Mouse (Mus musculus) limb, embryonic 11.5 days (tissue): Measurements from ENCODE around the gene Ripk3. TPM values are rescaled to one million over a fixed set of nuclear protein-coding genes. Genes with fewer than 3 reads are reported as not detected.

ENCODE experiments used
- ATAC-seq: fragments of 200-750 bp; cut with Nextera tagmentation; 2 replicates; pipeline ENCODE4 v1.8.0; 2017; ENCODE audit warnings: low read depth; ENCODE audit not compliant: insufficient number of reproducible peaks, low FRiP score, low TSS enrichment
- DNase-seq: peaks from one replicate; pipeline ENCODE4 v3.0.0-alpha.2; 2015; ENCODE audit warnings: low spot score
- H3K27ac ChIP-seq: fragments of 300-500 bp; sonication (generic); replicated peaks from 2 replicates; pipeline ENCODE4 v1.5.1; 2014; ENCODE audit warnings: low read depth, mild to moderate bottlenecking, low read length
- H3K27me3 ChIP-seq: fragments of 300-500 bp; sonication (generic); 2 replicates; pipeline ENCODE4 v1.6.1; 2014; ENCODE audit warnings: mild to moderate bottlenecking, low read length, mixed read lengths; ENCODE audit not compliant: control insufficient read depth, insufficient read depth
- H3K36me3 ChIP-seq: fragments of 300-500 bp; sonication (generic); 2 replicates; pipeline ENCODE4 v1.6.1; 2014; ENCODE audit warnings: mild to moderate bottlenecking, low read length, moderate library complexity, mixed read lengths; ENCODE audit not compliant: control insufficient read depth, insufficient read depth
- H3K4me1 ChIP-seq: fragments of 300-500 bp; sonication (generic); 2 replicates; pipeline ENCODE4 v1.6.1; 2014; ENCODE audit warnings: low read length, mixed read lengths; ENCODE audit not compliant: control insufficient read depth, insufficient read depth
- H3K4me2 ChIP-seq: fragments of 300-500 bp; sonication (generic); 2 replicates; pipeline ENCODE4 v1.6.1; 2014; ENCODE audit warnings: low read depth, mild to moderate bottlenecking, moderate library complexity; ENCODE audit not compliant: severe bottlenecking
- H3K4me3 ChIP-seq: fragments of 300-500 bp; sonication (generic); 2 replicates; pipeline ENCODE4 v1.5.1; 2014; ENCODE audit warnings: low read depth, low read length
- H3K9ac ChIP-seq: fragments of 300-500 bp; sonication (generic); 2 replicates; pipeline ENCODE4 v1.6.1; 2014; ENCODE audit warnings: mild to moderate bottlenecking, low read length
- H3K9me3 ChIP-seq: fragments of 300-500 bp; sonication (generic); 2 replicates; pipeline ENCODE4 v1.6.1; 2016; ENCODE audit warnings: low read length; ENCODE audit not compliant: control insufficient read depth
- WGBS: fragments of 180-500 bp; shearing (Covaris S2); extraction: QIAGEN DNeasy Blood & Tissue Kit; methylation state at CpG from one replicate; pipeline ENCODE4 v1.1.7; 2014; 5-methylcytosine and 5-hydroxymethylcytosine counted together
- polyA plus RNA-seq: library from polyadenylated mRNA; unstranded; fragments of >200 nt; fragmentation: Nextera tagmentation; extraction: Ambion mirVana; gene quantifications from 2 replicates; pipeline ENCODE4 v1.2.1, GENCODE M21; 2014

Gene Ripk3
- polyA plus RNA-seq, 1 experiment from 2014 or later, result 26.3 TPM

DNA sequence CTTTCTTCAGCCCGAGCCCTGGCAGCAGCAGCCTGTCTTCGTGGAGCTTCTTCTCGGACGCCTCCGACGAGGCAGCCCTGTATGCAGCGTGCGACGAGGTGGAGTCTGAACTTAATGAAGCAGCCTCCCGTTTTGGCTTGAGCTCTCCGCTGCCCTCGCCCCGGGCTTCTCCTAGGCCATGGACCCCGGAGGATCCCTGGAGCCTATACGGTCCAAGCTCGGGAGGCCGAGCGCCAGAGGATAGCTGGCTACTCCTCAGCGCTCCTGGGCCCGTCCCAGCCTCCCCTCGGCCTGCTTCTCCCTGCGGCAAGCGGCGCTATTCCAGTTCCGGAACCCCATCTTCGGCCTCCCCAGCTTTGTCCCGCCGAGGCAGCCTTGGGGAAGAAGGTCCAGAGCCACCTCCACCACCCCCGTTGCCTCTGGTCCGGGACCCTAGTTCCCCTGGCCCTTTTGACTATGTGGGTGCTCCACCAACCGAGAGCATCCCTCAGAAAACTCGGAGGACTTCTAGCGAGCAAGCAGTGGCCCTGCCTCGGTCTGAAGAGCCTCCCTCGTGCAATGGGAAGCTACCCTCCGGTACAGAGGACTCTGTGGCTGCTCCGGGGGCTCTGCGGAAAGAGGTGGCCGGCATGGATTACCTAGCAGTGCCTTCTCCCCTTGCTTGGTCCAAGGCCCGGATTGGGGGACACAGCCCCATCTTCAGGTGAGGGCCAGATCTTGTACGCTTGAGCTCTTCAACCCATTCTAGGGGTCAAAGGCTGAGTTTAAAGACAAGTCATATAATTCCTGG, 38.1 kb upstream of the Ripk3 start:
- H3K27ac ChIP-seq, result peak overlapping the region; percentile 100
- ATAC-seq, result no peak
- WGBS, result 7% methylated on average over 41 of the region's 41 CpGs
- H3K4me3 ChIP-seq, result peak overlapping the region; percentile 96
- peak; percentile 47 for DNase-seq
- peak overlapping the region; percentile 95 for H3K4me2 ChIP-seq
- no peaks in the 10 kb centered on the region for H3K9me3 ChIP-seq
- peaks cover 23% of the 10 kb centered on the region for H3K4me1 ChIP-seq
- no peaks in the 10 kb centered on the region for H3K27me3 ChIP-seq
- peak overlapping the region; percentile 97 for H3K9ac ChIP-seq
- H3K36me3 ChIP-seq, result peaks cover 9% of the 10 kb centered on the region; the same call in 1 of the 2 replicates

DNA sequence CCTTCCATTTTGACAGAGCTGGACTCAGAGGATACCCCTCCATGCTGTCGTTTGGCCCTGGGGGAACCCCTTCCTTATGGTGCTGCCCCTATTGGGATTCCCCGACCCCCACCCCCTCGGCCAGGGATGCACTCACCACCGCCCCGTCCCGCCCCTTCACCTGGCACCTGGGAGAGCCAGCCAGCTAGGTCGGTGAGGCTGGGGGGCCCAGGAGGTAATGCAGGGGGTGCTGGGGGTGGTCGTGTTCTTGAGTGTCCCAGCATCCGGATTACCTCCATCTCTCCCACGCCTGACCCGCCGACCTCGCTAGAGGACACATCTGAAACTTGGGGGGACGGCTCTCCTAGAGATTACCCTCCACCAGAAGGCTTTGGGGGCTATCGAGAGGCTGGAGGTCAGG, 37.5 kb upstream of the Ripk3 start:
- ATAC-seq (no peak), DNase-seq (no peak)
- Histone ChIP-seq H3K27me3 (no peaks in the 10 kb centered on the region), H3K9me3 (no peaks in the 10 kb centered on the region), H3K4me2 (peak overlapping the region; percentile 95), H3K9ac (peak overlapping the region; percentile 97), H3K4me1 (peaks cover 23% of the 10 kb centered on the region), H3K27ac (peak overlapping the region; percentile 100), H3K36me3 (peaks cover 6% of the 10 kb centered on the region; the same call in 1 of the 2 replicates), H3K4me3 (peak overlapping the region; percentile 96)
- WGBS, result 1% methylated on average over 15 of the region's 15 CpGs

DNA sequence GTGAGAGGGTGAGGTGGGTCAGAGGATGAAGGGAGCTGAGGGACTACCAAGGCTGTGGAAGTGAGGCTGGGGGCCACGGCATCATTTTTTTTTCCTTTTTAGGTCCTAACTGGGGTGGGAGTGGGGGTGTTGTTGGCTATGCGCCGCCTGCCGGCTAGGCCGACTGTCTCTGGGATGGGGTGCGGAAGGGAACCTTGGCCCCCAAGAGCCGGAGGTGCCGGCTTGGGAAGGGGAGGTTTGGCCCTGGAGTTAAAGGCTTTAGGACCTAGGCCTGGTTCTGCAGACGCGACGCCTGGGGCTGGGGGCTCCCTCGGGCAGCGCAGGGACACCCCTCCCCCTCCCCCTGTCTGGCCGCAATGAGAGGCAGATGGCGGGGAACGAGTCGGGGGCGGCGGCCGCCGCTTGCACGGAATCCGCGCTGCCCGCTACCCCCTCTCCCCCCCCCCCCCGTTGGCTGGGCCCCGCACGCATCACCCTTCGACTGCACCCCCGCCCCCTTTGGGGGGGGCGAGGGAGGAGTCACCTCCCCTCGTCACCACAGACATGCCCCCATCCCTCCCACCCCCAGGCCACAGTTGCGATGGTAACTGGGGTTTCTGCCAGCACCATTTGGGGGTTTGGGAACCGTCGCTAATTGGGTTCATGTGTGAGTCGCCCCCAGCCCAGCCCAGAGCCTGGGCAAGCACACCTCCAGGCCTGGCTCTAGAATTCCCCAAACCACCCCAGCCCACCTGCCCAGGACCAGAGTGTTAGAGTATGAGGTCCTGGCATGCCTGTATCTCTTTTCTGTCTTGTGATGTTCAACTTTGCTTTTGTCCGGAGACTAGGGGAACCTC, 36.8 kb upstream of the Ripk3 start:
- H3K4me1 ChIP-seq, result peaks cover 23% of the 10 kb centered on the region
- H3K4me3 ChIP-seq, result peak overlapping the region; percentile 96
- DNase-seq, result peak; percentile 84
- no peaks in the 10 kb centered on the region for H3K9me3 ChIP-seq
- WGBS, result 0% methylated on average over 20 of the region's 37 CpGs
- peak overlapping the region; percentile 100 for H3K27ac ChIP-seq
- peak overlapping the region; percentile 95 for H3K4me2 ChIP-seq
- no peaks in the 10 kb centered on the region for H3K27me3 ChIP-seq
- H3K9ac ChIP-seq, result peak overlapping the region; percentile 97
- ATAC-seq, result peak; percentile 20
- peaks cover 4% of the 10 kb centered on the region; the same call in 1 of the 2 replicates for H3K36me3 ChIP-seq

DNA sequence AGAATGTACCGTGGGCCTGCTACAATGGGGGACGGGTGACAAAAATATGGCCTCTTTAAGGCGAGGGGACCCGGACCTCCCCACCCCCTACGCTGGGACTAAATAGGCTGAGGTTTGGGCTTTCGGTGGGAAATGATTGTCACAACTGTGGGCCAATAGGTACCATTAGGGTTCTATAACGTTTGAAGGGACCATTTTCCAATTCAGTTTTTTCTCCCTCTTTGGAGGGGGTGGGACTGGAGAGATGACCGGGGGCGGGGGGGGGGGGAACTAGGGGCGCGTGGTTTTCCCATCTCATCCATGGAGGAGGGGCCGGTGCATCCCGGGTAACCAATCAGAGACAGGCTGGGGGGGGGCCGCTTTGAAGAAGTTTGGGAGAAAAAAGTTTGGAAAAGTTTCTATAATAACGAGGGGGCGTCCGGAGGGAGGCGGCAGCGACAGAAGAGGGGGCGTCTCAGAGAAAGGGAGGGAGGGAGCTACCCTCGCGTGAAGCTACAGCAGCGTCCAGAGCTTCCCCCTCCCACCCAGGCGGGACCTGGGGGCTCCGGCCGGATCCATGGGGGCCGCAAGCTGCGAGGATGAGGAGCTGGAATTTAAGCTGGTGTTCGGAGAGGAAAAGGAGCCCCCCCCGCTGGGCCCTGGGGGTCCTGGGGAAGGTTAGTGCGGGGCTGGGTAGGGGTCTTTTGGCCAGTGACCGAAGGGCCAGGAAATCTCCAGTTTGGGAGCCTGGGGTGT, 36.0 kb upstream of the Ripk3 start:
- peaks cover 4% of the 10 kb centered on the region; the same call in 1 of the 2 replicates for H3K36me3 ChIP-seq
- peak overlapping the region; percentile 95 for H3K4me2 ChIP-seq
- peak overlapping the region; percentile 97 for H3K9ac ChIP-seq
- peak; percentile 21; the same call in 1 of the 2 replicates for ATAC-seq
- no peaks in the 10 kb centered on the region for H3K9me3 ChIP-seq
- DNase-seq, result peak; percentile 76
- H3K4me3 ChIP-seq, result peak overlapping the region; percentile 96
- peaks cover 23% of the 10 kb centered on the region for H3K4me1 ChIP-seq
- no peaks in the 10 kb centered on the region for H3K27me3 ChIP-seq
- 1% methylated on average over 32 of the region's 32 CpGs for WGBS
- H3K27ac ChIP-seq, result peak overlapping the region; percentile 100

DNA sequence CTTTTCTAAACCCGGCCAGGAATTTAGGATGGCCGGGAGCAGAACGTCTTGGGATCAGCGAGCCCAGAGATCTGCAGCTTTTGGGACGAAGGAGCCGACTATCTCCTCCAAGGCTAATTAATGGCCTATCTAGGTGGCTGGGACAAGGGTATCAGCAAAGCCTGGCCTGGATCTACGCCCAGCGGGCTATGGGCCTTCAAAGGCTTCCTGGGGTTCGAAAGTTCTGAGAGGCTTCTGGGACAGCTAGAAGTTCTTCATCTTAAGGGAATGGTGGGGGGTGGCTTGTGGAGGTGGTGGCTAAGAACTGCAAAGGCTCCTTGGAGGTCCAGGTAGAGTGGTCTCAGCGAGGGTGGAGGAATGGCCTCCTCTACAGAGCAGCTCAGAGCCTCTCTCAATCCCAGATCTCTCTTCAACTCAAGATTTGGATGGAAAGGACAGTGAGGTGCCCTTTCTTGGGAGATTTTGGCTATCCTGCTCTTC, 35.4 kb upstream of the Ripk3 start:
- ATAC-seq (no peak), DNase-seq (no peak)
- no peaks in the 10 kb centered on the region for H3K27me3 ChIP-seq
- H3K4me1 ChIP-seq, result peaks cover 23% of the 10 kb centered on the region
- H3K4me3 ChIP-seq, result peak overlapping the region; percentile 96
- peak overlapping the region; percentile 95 for H3K4me2 ChIP-seq
- H3K27ac ChIP-seq, result peak overlapping the region; percentile 100
- WGBS, result under 1% methylated on average over 10 of the region's 10 CpGs
- H3K9ac ChIP-seq, result peak overlapping the region; percentile 72
- H3K36me3 ChIP-seq, result 0 out of 2 replicates have a peak, but pooled peaks cover 3% of the 10 kb centered on the region
- no peaks in the 10 kb centered on the region for H3K9me3 ChIP-seq

DNA sequence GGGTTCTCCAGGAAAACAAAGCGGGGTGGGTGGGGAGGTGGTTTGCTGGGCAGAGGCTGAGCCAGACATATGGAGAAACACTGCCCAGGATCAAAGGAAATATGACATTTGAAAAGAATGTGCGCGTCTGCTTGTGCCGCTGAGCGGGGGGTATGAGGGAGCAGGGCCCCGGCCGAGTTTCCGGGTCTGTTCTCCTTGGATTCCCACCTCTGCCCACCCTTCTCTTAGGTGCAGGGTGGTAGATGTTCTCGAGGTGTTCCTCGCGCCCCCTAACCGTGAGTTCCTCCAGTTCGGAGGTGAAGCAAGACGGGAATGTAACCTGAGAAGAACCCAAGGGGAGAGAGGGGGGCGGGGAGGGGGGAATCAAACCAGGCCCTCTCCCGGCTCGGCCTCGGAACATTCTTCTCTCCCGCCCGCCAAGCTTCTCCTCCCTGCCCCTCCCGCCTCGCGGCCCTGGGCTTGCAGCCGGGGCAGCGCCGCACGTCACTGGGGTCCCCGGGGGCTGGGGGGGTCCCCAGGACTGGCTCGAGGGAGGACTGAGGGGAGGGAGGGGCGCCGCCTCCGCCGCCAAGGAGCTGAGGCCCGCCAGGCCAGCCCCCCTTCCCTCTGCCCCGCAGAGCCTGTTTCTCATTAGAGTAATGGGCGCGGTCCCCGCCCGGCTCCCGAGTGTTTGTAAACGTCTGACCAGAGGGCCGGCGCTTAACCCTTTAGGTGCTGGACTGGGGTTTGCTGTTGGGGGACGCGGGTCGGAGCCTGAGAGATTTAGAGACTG, 34.5 kb upstream of the Ripk3 start, which contains the start of gene Nfatc4:
Gene Nfatc4 (plus strand): TSS at position 154 of the 772 bp plus-strand sequence.
- H3K27ac ChIP-seq, result peak within 1 kb of the TSS; percentile 100
- H3K4me1 ChIP-seq, result peaks cover 21% of the 10 kb centered on the region
- WGBS, result under 1% methylated on average over 40 of the region's 46 CpGs
- H3K4me3 ChIP-seq, result peak within 1 kb of the TSS; percentile 96
- peak; percentile 99 for DNase-seq
- H3K36me3 ChIP-seq, result no peaks in the 10 kb centered on the region
- no peaks in the 10 kb centered on the region for H3K27me3 ChIP-seq
- peak within 1 kb of the TSS; percentile 95 for H3K4me2 ChIP-seq
- H3K9ac ChIP-seq, result peak within 1 kb of the TSS; percentile 72
- peak; percentile 90 for ATAC-seq
- H3K9me3 ChIP-seq, result no peaks in the 10 kb centered on the region

DNA sequence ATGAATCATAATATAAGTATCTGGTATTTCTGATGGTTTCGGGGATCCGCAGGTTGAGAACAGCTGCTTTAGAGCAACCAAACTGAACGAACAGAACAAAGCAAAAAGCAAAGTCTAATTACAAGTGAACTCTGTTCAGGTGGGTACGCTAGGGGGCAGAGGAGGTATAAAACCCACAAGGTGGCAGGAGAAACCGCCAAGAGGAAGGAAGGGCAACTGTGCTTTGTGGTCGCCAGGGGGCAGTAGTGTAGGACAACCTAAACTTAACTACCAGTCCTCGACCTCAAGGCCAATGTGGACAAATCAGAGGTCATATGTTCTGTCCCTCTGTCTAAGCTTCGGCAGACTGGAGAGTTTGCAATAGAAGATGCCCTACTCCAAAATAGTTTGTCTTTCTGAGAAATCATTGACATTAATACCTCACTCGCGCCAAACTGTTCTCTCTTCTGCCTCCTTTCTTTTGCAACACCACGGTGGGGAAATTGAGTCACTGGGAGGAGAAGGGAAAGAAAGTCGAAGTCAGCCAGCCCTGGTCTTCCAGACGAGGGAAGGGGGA, 33.8 kb upstream of the Ripk3 start:
- no peaks in the 10 kb centered on the region for H3K36me3 ChIP-seq
- peak overlapping the region; percentile 96 for H3K4me3 ChIP-seq
- ATAC-seq (no peak), DNase-seq (peak; percentile 93)
- WGBS, result 4% methylated on average over 13 of the region's 13 CpGs
- H3K27ac ChIP-seq, result peak overlapping the region; percentile 100
- H3K4me1 ChIP-seq, result peaks cover 15% of the 10 kb centered on the region
- H3K9me3 ChIP-seq, result no peaks in the 10 kb centered on the region
- H3K9ac ChIP-seq, result peak overlapping the region; percentile 19; the same call in 1 of the 2 replicates
- peak overlapping the region; percentile 95 for H3K4me2 ChIP-seq
- no peaks in the 10 kb centered on the region for H3K27me3 ChIP-seq
